Mouse (Mus musculus) midbrain, postnatal 0 days (tissue): Measurements from ENCODE around the gene Psmd7. TPM values are rescaled to one million over a fixed set of nuclear protein-coding genes. Genes with fewer than 3 reads are reported as not detected.

ENCODE experiments used
- ATAC-seq: fragments of 200-750 bp; cut with Nextera tagmentation; 2 replicates; pipeline ENCODE4 v1.8.0; 2017; ENCODE audit warnings: moderate number of reproducible peaks, mild to moderate bottlenecking, moderate TSS enrichment, moderate library complexity; ENCODE audit not compliant: low FRiP score
- DNase-seq: peaks from one replicate; pipeline ENCODE4 v3.0.0-alpha.2; 2015; ENCODE audit warnings: low spot score
- H3K27ac ChIP-seq: fragments of 300-500 bp; sonication (generic); 2 replicates; pipeline ENCODE4 v1.5.1; 2014; ENCODE audit warnings: low read depth, mild to moderate bottlenecking, low read length, mixed read lengths
- H3K27me3 ChIP-seq: fragments of 300-500 bp; sonication (generic); 2 replicates; pipeline ENCODE4 v1.6.1; 2014; ENCODE audit warnings: low read length, control low read depth, mixed read lengths; ENCODE audit not compliant: insufficient read depth
- H3K36me3 ChIP-seq: fragments of 300-500 bp; sonication (generic); 2 replicates; pipeline ENCODE4 v1.6.1; 2014; ENCODE audit warnings: low read length, control low read depth, mixed read lengths; ENCODE audit not compliant: insufficient read depth
- H3K4me1 ChIP-seq: fragments of 300-500 bp; sonication (generic); 2 replicates; pipeline ENCODE4 v1.6.1; 2014; ENCODE audit warnings: mild to moderate bottlenecking, control low read depth, antibody characterized with exemption, low read length, mixed read lengths; ENCODE audit not compliant: insufficient read depth
- H3K4me2 ChIP-seq: fragments of 300-500 bp; sonication (generic); 2 replicates; pipeline ENCODE4 v1.6.1; 2014; ENCODE audit warnings: low read depth, mild to moderate bottlenecking, low read length, mixed read lengths; ENCODE audit not compliant: poor library complexity, severe bottlenecking
- H3K4me3 ChIP-seq: fragments of 300-500 bp; sonication (generic); 2 replicates; pipeline ENCODE4 v1.5.1; 2014; ENCODE audit warnings: low read depth, mild to moderate bottlenecking, low read length, moderate library complexity
- H3K9ac ChIP-seq: fragments of 300-500 bp; sonication (generic); replicated peaks from 2 replicates; pipeline ENCODE4 v1.6.1; 2014; ENCODE audit warnings: mild to moderate bottlenecking, low read length, moderate library complexity, mixed read lengths; ENCODE audit not compliant: poor library complexity, severe bottlenecking
- H3K9me3 ChIP-seq: fragments of 300-500 bp; sonication (generic); 2 replicates; pipeline ENCODE4 v1.6.1; 2016; ENCODE audit warnings: low read length, control low read depth
- CTCF ChIP-seq: IDR thresholded peaks from 2 replicates; pipeline ENCODE4 v1.5.1; 2016; ENCODE audit warnings: antibody characterized with exemption, mild to moderate bottlenecking
- WGBS: fragments of 180-500 bp; shearing (Covaris S2); extraction: QIAGEN DNeasy Blood & Tissue Kit; methylation state at CpG from one replicate; pipeline ENCODE4 v1.1.7; 2014; 5-methylcytosine and 5-hydroxymethylcytosine counted together
- microRNA counts: library from miRNA; unstranded; fragments of <30 nt; microRNA quantifications from one replicate; lab custom pipeline; 2015
- microRNA-seq: library from miRNA; unstranded; fragments of <30 nt; microRNA quantifications from one replicate; pipeline ENCODE4, GENCODE M21; 2016; ENCODE audit warnings: borderline number of aligned reads
- polyA plus RNA-seq: library from polyadenylated mRNA; unstranded; fragments of >200 nt; fragmentation: Nextera tagmentation; extraction: Ambion mirVana; gene quantifications from 2 replicates; pipeline ENCODE4 v1.2.1, GENCODE M21; 2015
- total RNA-seq: library from RNA; depleted of rRNA; stranded (reverse); fragments of >200 nt; gene quantifications from 2 replicates; pipeline ENCODE4 v1.2.3, GENCODE M21; 2014; rRNA removed

The Psmd7 gene
- total and polyA plus RNA-seq, 2 experiments from 2014 or later: 38.2 to 268 TPM

DNA sequence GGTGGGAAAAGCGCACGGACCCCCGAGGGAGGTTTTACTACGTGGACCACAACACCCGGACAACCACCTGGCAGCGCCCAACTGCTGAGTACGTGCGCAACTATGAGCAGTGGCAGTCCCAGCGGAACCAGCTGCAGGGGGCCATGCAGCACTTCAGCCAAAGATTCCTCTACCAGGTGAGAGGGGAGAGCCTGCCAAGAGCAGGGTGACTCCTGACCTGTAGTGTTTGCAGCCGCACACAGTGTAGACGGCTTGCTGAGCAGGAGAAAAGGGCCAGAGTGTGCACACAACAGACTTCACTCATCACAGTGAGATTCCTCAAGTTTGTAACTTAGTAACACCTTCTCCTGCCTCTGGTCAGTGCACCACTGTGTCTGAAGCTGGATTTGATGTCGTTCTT, 47.6 kb downstream of the Psmd7 start:
- no peaks in the 10 kb centered on the region for H3K4me1 ChIP-seq
- 91% methylated on average over 12 of the region's 12 CpGs for WGBS
- no peak for ATAC-seq

GRCm38 (mm10) chr8:107537472-107537871, 50.8 kb downstream of the Psmd7 start:
- Histone ChIP-seq H3K36me3 (peaks cover 17% of the 10 kb centered on the region; the same call in 1 of the 2 replicates), H3K27me3 (no peaks in the 10 kb centered on the region), H3K4me3 (no peak overlapping the region), H3K9ac (no peak overlapping the region), H3K4me1 (no peaks in the 10 kb centered on the region), H3K9me3 (no peaks in the 10 kb centered on the region), H3K4me2 (no peak overlapping the region), H3K27ac (no peak overlapping the region)
- DNase-seq (no peak), ATAC-seq (no peak)
- WGBS: 89% methylated on average over 4 of the region's 4 CpGs
- no peak for TF ChIP-seq CTCF

More for the DNA sequence above, 47.6 kb downstream of the Psmd7 start:
- Histone ChIP-seq H3K27me3 (no peaks in the 10 kb centered on the region), H3K9me3 (no peaks in the 10 kb centered on the region), H3K9ac (no peak overlapping the region), H3K4me2 (no peak overlapping the region), H3K27ac (no peak overlapping the region), H3K36me3 (peaks cover 14% of the 10 kb centered on the region; the same call in 1 of the 2 replicates), H3K4me3 (no peak overlapping the region)
- DNase-seq: no peak
- TF ChIP-seq CTCF: no peak

MicroRNA genes within 50 kb of the gene (microRNA counts, 519-probe panel; counts per million panel counts)
- microRNA mmu-miR-140 (lab: Ali Mortazavi, UCI): 3,914 counts per million, percentile 81 among the panel's probes with 10 or more counts

Small RNAs within 50 kb of the gene (microRNA-seq; reads per million reads assigned to microRNA genes)
- 5,330 reads per million, percentile 90 among the genes with 10 or more reads in this experiment for gene Mir140

Other genes starting within 250 kb of the Psmd7 start
- gene Nqo1, start 185.3 kb downstream of the Psmd7 start, total RNA-seq: 10.5 and 12.5 TPM in 2 replicates
- gene Nqo1, start 185.3 kb downstream of the Psmd7 start, polyA plus RNA-seq: 12.8 and 15.7 TPM in 2 replicates
- gene Nob1, start 163.4 kb downstream of the Psmd7 start, total RNA-seq: 19.5 and 22.0 TPM in 2 replicates
- 47.3 and 52.7 TPM in 2 replicates for gene Nob1, start 163.4 kb downstream of the Psmd7 start, polyA plus RNA-seq
- gene Wwp2, start 152.1 kb downstream of the Psmd7 start, total RNA-seq: 41.7 and 44.2 TPM in 2 replicates
- gene Wwp2, start 152.1 kb downstream of the Psmd7 start, polyA plus RNA-seq: 34.7 and 36.2 TPM in 2 replicates